Mouse (Mus musculus) G1E (cell line): ENCODE data around the gene Cotl1. TPM values are rescaled to one million over a fixed set of nuclear protein-coding genes. Genes with fewer than 3 reads are reported as not detected.
A peak's percentile ranks its signal among the peaks of the same experiment; 100 is the strongest.

ENCODE experiments used
- ATAC-seq: 2 replicates; pipeline ENCODE4 v1.8.0; 2016; ENCODE audit warnings: mild to moderate bottlenecking; ENCODE audit not compliant: insufficient number of reproducible peaks, poor library complexity, low FRiP score, severe bottlenecking; ENCODE audit errors: extremely low read depth
- DNase-seq: peaks from one replicate; pipeline ENCODE4 v3.0.0; 2012; ENCODE audit warnings: low spot score
- H3K27me3 ChIP-seq: 2 replicates; pipeline ENCODE4 v1.6.1; 2012; ENCODE audit warnings: mild to moderate bottlenecking, low read length, inconsistent platforms; ENCODE audit not compliant: insufficient read depth
- H3K36me3 ChIP-seq: replicated peaks from 2 replicates; pipeline ENCODE3; 2012; ENCODE audit warnings: mild to moderate bottlenecking, inconsistent platforms
- H3K4me1 ChIP-seq: 2 replicates; pipeline ENCODE4 v1.6.1; 2012; ENCODE audit warnings: low read depth, low read length, inconsistent platforms, mixed read lengths; ENCODE audit not compliant: insufficient read depth
- H3K4me3 ChIP-seq: 2 replicates; pipeline ENCODE4 v1.5.1; 2012; ENCODE audit warnings: low read depth, mild to moderate bottlenecking, inconsistent platforms, low read length, moderate library complexity, mixed read lengths
- H3K9me3 ChIP-seq: replicated peaks from 2 replicates; pipeline ENCODE4 v1.6.1; 2012; ENCODE audit warnings: inconsistent platforms
- CTCF ChIP-seq: IDR thresholded peaks from 2 replicates; pipeline ENCODE4 v1.5.1; 2012; ENCODE audit warnings: low read depth, low read length, inconsistent platforms, mixed read lengths
- GATA1 ChIP-seq: IDR thresholded peaks from 2 replicates; pipeline ENCODE4 v1.6.1; 2012; ENCODE audit warnings: borderline replicate concordance, low read length, inconsistent platforms, mixed read lengths
- GATA2 ChIP-seq: IDR thresholded peaks from 2 replicates; pipeline ENCODE4 v1.6.1; 2012; ENCODE audit warnings: low read depth, low read length, inconsistent platforms, borderline replicate concordance
- POLR2AphosphoS5 ChIP-seq: IDR thresholded peaks from 2 replicates; pipeline ENCODE4 v1.6.1; 2012; ENCODE audit warnings: low read depth, low read length, inconsistent platforms; ENCODE audit not compliant: insufficient replicate concordance
- TAL1 ChIP-seq: conservative IDR thresholded peaks from 2 replicates; pipeline ENCODE4 v1.6.1; 2012; ENCODE audit warnings: low read depth, low read length, inconsistent platforms, mixed read lengths
- polyA plus RNA-seq: library from polyadenylated mRNA; stranded (reverse); fragments of >175 nt; gene quantifications from 2 replicates; pipeline ENCODE4 v1.2.3, GENCODE M21; 2012
- total RNA-seq, 2 experiments: library from RNA; stranded (forward) in 1 of 2; stranded (reverse) in 1 of 2; fragments of 200-1000 nt in 1 of 2; fragments of >200 nt in 1 of 2; fragmentation: Nextera tagmentation in 1 of 2; gene quantifications; 2 replicates each; pipeline ENCODE4 v1.2.3; 2014 to 2017

Gene Cotl1
- total and polyA plus RNA-seq, 3 experiments: 23.9 to 72.5 (median 63.4) TPM

DNA sequence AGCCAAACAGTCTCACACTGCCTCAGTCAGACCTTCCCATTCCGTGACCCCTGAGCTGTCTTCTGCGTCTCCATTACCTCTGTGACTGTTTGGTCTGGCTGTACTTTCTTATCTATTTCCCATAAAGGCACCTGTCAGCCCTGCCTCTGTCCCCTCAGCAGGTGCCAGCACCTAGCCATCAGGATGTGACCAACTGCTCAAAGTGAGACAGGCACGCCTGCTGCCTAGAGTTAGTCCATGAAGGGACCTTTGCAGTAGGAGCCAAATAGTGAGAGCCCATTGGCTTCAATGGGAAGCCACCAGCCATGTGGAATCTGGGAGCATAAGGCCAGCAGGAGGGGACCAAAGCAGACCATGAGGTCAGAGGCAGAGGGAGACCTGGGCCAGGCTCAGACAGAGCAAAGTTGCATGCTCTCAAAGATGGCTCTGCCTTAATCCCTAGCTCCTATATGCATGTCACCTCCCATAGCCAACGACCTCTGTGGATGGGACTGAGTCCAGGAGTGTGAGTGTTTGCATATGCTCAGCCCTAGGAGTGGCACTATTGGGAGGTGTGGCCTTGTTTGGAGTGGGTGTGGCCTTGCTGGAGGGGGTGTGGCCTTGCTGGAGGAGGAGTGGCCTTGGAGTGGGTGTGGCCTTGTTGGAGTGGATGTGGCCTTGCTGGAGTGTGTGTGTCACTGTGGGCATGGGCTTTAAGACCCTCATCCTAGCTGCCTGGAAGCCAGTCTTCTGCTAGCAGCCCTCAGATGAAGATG lies 59.1 kb downstream of the Cotl1 start:
- no peak for ATAC-seq
- Histone ChIP-seq H3K9me3 (no peaks in the 10 kb centered on the region), H3K4me3 (no peak overlapping the region), H3K27me3 (peaks cover 23% of the 10 kb centered on the region), H3K36me3 (peaks cover 4% of the 10 kb centered on the region), H3K4me1 (peaks cover 42% of the 10 kb centered on the region)
- TF ChIP-seq CTCF (no peak), TAL1 (no peak), GATA2 (no peak), GATA1 (no peak), POLR2AphosphoS5 (no peak)
- no peak for DNase-seq

DNA sequence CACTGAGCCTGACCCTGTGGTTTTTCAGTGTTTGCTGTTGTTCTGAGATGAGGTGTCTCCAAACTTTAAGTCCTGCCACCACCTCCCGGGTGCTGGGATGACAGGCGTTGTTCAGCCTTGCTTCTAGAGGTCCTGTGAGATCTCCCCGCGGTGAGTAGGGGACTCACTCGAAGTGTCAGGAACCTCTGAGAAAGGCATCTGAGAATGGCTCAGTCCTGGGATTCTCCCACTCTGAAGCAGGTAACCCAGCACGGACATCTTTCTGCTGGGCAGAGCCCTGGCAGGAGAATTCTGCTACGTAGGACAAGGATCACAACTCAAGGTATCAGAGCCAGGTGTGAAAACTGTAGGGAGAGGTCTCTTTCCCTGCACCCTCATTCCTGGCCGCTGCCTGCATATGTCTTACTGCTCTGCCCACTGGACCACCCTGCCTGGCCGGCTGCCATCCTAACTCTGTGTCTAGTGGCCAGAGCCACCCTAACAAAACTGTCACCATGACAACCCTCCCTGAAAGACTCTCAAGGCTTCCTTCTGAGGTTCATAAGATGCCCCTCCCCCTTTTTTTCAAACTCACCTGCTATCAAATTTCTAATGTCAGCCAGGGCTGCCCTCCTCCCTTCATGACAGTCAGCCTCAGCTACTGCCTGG lies 59.8 kb downstream of the Cotl1 start:
- no peak for ATAC-seq
- Histone ChIP-seq H3K36me3 (peaks cover 8% of the 10 kb centered on the region), H3K4me1 (peaks cover 42% of the 10 kb centered on the region), H3K4me3 (no peak overlapping the region), H3K27me3 (peaks cover 19% of the 10 kb centered on the region; the same call in 1 of the 2 replicates), H3K9me3 (no peaks in the 10 kb centered on the region)
- no peak for DNase-seq
- TF ChIP-seq CTCF (no peak), TAL1 (no peak), GATA2 (no peak), GATA1 (no peak), POLR2AphosphoS5 (no peak)

DNA sequence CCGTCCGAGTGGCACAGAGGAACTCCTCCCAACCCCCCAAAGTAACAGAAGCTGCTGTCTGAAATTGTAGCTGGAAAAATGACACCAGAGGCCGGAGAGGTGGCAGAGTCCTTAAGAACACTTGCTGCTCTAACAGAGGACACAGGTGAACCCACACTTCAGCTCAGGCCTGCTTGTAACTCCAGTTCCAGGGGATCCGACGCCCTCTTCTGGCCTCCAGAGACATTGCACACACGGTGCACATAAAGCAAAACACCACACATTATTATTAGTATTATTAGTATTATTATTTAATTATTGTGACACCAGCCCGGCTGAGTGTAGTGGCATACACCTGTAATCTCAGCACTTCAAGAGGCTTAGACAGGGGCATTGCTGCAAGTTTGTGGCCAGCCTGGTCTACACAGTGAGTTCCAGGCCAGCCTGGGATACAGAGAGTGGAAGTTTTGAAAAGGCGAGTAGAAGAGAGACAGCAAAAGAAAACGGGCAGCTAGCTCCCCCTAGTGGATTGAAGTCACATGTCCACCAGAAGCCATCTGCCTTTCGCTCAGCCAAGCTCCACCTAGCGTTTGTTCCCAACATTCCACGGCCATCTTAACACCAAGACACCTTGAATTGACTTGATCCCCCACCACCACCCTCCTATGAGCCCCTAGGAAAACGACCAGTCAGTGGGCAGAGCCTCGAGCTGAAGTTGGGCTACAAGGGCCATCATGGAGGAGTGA lies 61.2 kb downstream of the Cotl1 start:
- H3K4me1 ChIP-seq: peaks cover 42% of the 10 kb centered on the region
- peak overlapping the region; percentile 79; the same call in 1 of the 2 replicates for H3K4me3 ChIP-seq
- H3K9me3 ChIP-seq: no peaks in the 10 kb centered on the region
- DNase-seq (peak; percentile 49), ATAC-seq (peak; percentile 36; the same call in 1 of the 2 replicates)
- TF ChIP-seq CTCF (peak; percentile 86), GATA2 (no peak)
- peaks cover 13% of the 10 kb centered on the region; the same call in 1 of the 2 replicates for H3K27me3 ChIP-seq
- H3K36me3 ChIP-seq: peaks cover 19% of the 10 kb centered on the region

DNA sequence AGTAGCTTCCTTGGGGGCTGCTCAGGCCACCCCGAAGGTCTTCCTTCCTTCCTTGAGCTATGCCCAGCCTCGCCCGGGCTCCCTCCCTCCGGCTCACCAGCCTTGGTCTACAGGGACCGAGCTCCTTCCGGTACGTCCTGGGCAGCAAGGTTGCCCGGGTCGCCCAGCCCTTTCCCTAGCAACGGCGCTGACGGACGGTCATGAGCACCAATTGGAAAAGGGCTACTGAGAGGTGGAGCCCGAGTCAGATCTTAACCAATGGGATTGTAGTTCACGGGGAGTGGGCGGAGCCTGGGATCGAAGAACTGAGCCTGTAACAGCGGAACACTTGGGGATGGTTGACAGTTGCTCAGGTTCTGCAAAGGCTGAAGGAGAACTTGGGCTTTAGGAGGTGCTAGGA lies 62.1 kb downstream of the Cotl1 start, which contains the start of gene Tldc1:
TSS of gene Tldc1 (minus strand) at position 154 of the 400 bp plus-strand sequence.
- Histone ChIP-seq H3K9me3 (no peaks in the 10 kb centered on the region), H3K4me1 (peaks cover 42% of the 10 kb centered on the region), H3K27me3 (0 out of 2 replicates have a peak, but pooled peaks cover 11% of the 10 kb centered on the region), H3K4me3 (peak within 1 kb of the TSS; percentile 79), H3K36me3 (peaks cover 25% of the 10 kb centered on the region)
- ATAC-seq (peak; percentile 98), DNase-seq (peak; percentile 99)
- no peak for TF ChIP-seq POLR2AphosphoS5
- no peak for TF ChIP-seq GATA1
- TF ChIP-seq GATA2: no peak
- no peak for TF ChIP-seq TAL1
- TF ChIP-seq CTCF: no peak

DNA sequence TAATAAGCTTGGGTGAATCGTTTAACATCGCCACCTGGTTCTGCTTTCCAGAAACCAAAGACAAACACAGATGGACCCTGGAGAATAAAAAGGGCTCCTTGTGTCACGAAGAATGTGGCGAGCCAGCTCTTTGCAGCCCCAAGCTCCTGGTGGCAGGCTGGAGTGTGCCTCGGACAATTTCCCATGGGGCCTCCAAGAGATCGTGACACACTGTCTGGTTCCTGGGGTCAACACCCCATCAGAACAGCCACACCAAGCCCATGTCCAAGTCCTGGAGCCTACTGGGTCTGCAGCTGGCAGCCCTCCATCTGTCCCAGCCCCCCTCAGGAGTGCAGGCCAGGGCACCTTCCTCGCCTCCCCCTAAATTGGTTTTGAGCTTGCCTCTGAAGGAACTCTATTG lies 62.6 kb downstream of the Cotl1 start:
- ATAC-seq: peak; percentile 1; the same call in 1 of the 2 replicates
- Histone ChIP-seq H3K4me3 (peak overlapping the region; percentile 79), H3K4me1 (peaks cover 42% of the 10 kb centered on the region), H3K36me3 (peaks cover 29% of the 10 kb centered on the region), H3K9me3 (no peaks in the 10 kb centered on the region), H3K27me3 (0 out of 2 replicates have a peak, but pooled peaks cover 11% of the 10 kb centered on the region)
- TF ChIP-seq TAL1 (no peak), GATA2 (no peak), GATA1 (no peak), CTCF (no peak), POLR2AphosphoS5 (no peak)
- DNase-seq: peak; percentile 38

DNA sequence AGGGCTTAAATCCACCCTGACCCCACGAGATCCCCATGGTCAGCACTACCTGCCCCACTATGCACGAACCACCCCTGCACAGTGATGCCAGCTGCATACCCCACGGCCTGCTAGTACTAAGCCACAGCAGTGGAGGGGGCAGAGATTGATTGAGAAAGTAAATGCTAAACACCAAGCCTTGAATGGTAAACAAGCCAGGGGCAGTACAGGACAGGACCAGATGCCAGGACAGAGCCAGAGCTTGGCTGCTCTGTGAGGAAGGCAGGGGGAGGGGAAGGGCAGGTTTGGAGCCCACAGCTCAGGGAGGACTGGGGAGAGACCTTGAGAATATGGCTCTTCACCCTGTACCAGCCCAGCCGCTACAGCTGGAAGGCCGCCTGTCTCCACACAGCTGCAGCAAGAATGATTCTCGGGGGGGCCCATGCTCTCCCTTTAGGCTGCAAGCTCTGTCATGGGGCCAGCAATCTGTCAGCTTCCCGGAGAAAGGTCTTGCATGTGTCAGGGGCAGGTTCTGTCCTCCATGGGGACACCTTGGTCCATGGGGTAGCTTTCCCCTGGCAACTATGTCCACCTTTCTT lies 63.6 kb downstream of the Cotl1 start:
- no peak for ATAC-seq
- H3K27me3 ChIP-seq: 0 out of 2 replicates have a peak, but pooled peaks cover 11% of the 10 kb centered on the region
- peaks cover 42% of the 10 kb centered on the region for H3K4me1 ChIP-seq
- no peaks in the 10 kb centered on the region for H3K9me3 ChIP-seq
- TF ChIP-seq GATA1 (no peak), POLR2AphosphoS5 (no peak), GATA2 (no peak), TAL1 (no peak), CTCF (no peak)
- no peak for DNase-seq
- no peak overlapping the region; the same call in 1 of the 2 replicates for H3K4me3 ChIP-seq
- peaks cover 36% of the 10 kb centered on the region for H3K36me3 ChIP-seq
